Mouse (Mus musculus): ENCODE measurements around the gene Ppa1. TPM values are rescaled to one million over a fixed set of nuclear protein-coding genes. Genes with fewer than 3 reads are reported as not detected.

The Ppa1 gene
- polyA plus RNA-seq, 1 experiment from 2014 or later = 362 TPM

- peaks cover 81% of the 10 kb centered on the region for H3K36me3 ChIP-seq
- H3K9me3 ChIP-seq (replicated peaks) = no peaks in the 10 kb centered on the region
- no peak overlapping the region for H3K27ac ChIP-seq (replicated peaks)
- peaks cover 4% of the 10 kb centered on the region; the same call in 1 of the 2 replicates for H3K4me1 ChIP-seq
- no peaks in the 10 kb centered on the region for H3K27me3 ChIP-seq (ENCODE audit: low read depth, poor library complexity, severe bottlenecking)
- WGBS = 89% methylated on average over 3 of the region's 3 CpGs
- H3K4me3 ChIP-seq = no peak overlapping the region
- no peak for DNase-seq (ENCODE audit: low spot score)
Measured at GRCm38 (mm10) chr10:61655188-61655587, 6.8 kb downstream of the Ppa1 start.

- H3K36me3 ChIP-seq = peaks cover 83% of the 10 kb centered on the region
- 94% methylated on average over 18 of the region's 18 CpGs for WGBS
Measured at GRCm38 (mm10) chr10:61656928-61657882, 8.9 kb downstream of the Ppa1 start.

GRCm38 (mm10) chr10:61657985-61658384 is 9.6 kb downstream of the Ppa1 start:
- DNase-seq (ENCODE audit: low spot score) = peak; percentile 18
- Histone ChIP-seq H3K4me3 (no peak overlapping the region), H3K9me3 (replicated peaks) (no peaks in the 10 kb centered on the region), H3K27ac (replicated peaks) (no peak overlapping the region), H3K36me3 (peaks cover 83% of the 10 kb centered on the region), H3K27me3 (ENCODE audit: low read depth, poor library complexity, severe bottlenecking) (no peaks in the 10 kb centered on the region), H3K4me1 (no peaks in the 10 kb centered on the region)
- 37% methylated on average over 4 of the region's 4 CpGs for WGBS

More at GRCm38 (mm10) chr10:61656928-61657882, 8.9 kb downstream of the Ppa1 start:
- Histone ChIP-seq H3K4me1 (no peaks in the 10 kb centered on the region), H3K4me3 (no peak overlapping the region), H3K9me3 (replicated peaks) (no peaks in the 10 kb centered on the region), H3K27me3 (ENCODE audit: low read depth, poor library complexity, severe bottlenecking) (no peaks in the 10 kb centered on the region), H3K27ac (replicated peaks) (no peak overlapping the region)
- DNase-seq (ENCODE audit: low spot score) = no peak

GRCm38 (mm10) chr10:61661887-61662286 is 13.5 kb downstream of the Ppa1 start:
- no peak for DNase-seq (ENCODE audit: low spot score)
- no peaks in the 10 kb centered on the region for H3K27me3 ChIP-seq (ENCODE audit: low read depth, poor library complexity, severe bottlenecking)
- 81% methylated on average over 8 of the region's 8 CpGs for WGBS
- no peaks in the 10 kb centered on the region for H3K9me3 ChIP-seq (replicated peaks)
- no peak overlapping the region for H3K4me3 ChIP-seq
- no peaks in the 10 kb centered on the region for H3K4me1 ChIP-seq
- H3K36me3 ChIP-seq = peaks cover 88% of the 10 kb centered on the region
- H3K27ac ChIP-seq (replicated peaks) = no peak overlapping the region

- Histone ChIP-seq H3K9me3 (replicated peaks) (no peaks in the 10 kb centered on the region), H3K4me3 (no peak overlapping the region), H3K36me3 (peaks cover 88% of the 10 kb centered on the region), H3K27ac (replicated peaks) (no peak overlapping the region), H3K4me1 (no peaks in the 10 kb centered on the region), H3K27me3 (ENCODE audit: low read depth, poor library complexity, severe bottlenecking) (no peaks in the 10 kb centered on the region)
- DNase-seq (ENCODE audit: low spot score) = no peak
- 86% methylated on average over 10 of the region's 10 CpGs for WGBS
Measured at GRCm38 (mm10) chr10:61662391-61662988, 14.1 kb downstream of the Ppa1 start.

- H3K36me3 ChIP-seq = peaks cover 100% of the 10 kb centered on the region
- no peak overlapping the region for H3K4me3 ChIP-seq
- no peaks in the 10 kb centered on the region for H3K4me1 ChIP-seq
- DNase-seq (ENCODE audit: low spot score) = no peak
- H3K9me3 ChIP-seq (replicated peaks) = no peaks in the 10 kb centered on the region
- 93% methylated on average over 10 of the region's 10 CpGs for WGBS
- no peak overlapping the region for H3K27ac ChIP-seq (replicated peaks)
- no peaks in the 10 kb centered on the region for H3K27me3 ChIP-seq (ENCODE audit: low read depth, poor library complexity, severe bottlenecking)
Measured at GRCm38 (mm10) chr10:61665111-61665510, 16.8 kb downstream of the Ppa1 start.

GRCm38 (mm10) chr10:61665651-61666050 is 17.3 kb downstream of the Ppa1 start:
- no peak overlapping the region for H3K4me3 ChIP-seq
- H3K4me1 ChIP-seq = no peaks in the 10 kb centered on the region
- no peak overlapping the region for H3K27ac ChIP-seq (replicated peaks)
- no peaks in the 10 kb centered on the region for H3K27me3 ChIP-seq (ENCODE audit: low read depth, poor library complexity, severe bottlenecking)
- WGBS = 95% methylated on average over 3 of the region's 3 CpGs
- peaks cover 100% of the 10 kb centered on the region for H3K36me3 ChIP-seq
- no peak for DNase-seq (ENCODE audit: low spot score)
- no peaks in the 10 kb centered on the region for H3K9me3 ChIP-seq (replicated peaks)

- WGBS = 92% methylated on average over 7 of the region's 7 CpGs
- Histone ChIP-seq H3K4me1 (no peaks in the 10 kb centered on the region), H3K27ac (replicated peaks) (no peak overlapping the region), H3K9me3 (replicated peaks) (no peaks in the 10 kb centered on the region), H3K27me3 (ENCODE audit: low read depth, poor library complexity, severe bottlenecking) (no peaks in the 10 kb centered on the region), H3K4me3 (no peak overlapping the region), H3K36me3 (peaks cover 99% of the 10 kb centered on the region)
- no peak for DNase-seq (ENCODE audit: low spot score)
Measured at GRCm38 (mm10) chr10:61669289-61669688, 20.9 kb downstream of the Ppa1 start.

GRCm38 (mm10) chr10:61669896-61670295 is 21.5 kb downstream of the Ppa1 start:
- H3K36me3 ChIP-seq = peaks cover 99% of the 10 kb centered on the region

GRCm38 (mm10) chr10:61670758-61671157 is 22.4 kb downstream of the Ppa1 start:
- peaks cover 96% of the 10 kb centered on the region for H3K36me3 ChIP-seq
- no peak for DNase-seq (ENCODE audit: low spot score)

More at GRCm38 (mm10) chr10:61669896-61670295, 21.5 kb downstream of the Ppa1 start:
- no peak for DNase-seq (ENCODE audit: low spot score)
- H3K4me3 ChIP-seq = no peak overlapping the region
- H3K4me1 ChIP-seq = no peaks in the 10 kb centered on the region
- H3K27me3 ChIP-seq (ENCODE audit: low read depth, poor library complexity, severe bottlenecking) = no peaks in the 10 kb centered on the region
- no peaks in the 10 kb centered on the region for H3K9me3 ChIP-seq (replicated peaks)
- H3K27ac ChIP-seq (replicated peaks) = no peak overlapping the region

GRCm38 (mm10) chr10:61675935-61676334 is 27.6 kb downstream of the Ppa1 start:
- 86% methylated on average over 3 of the region's 3 CpGs for WGBS

More at GRCm38 (mm10) chr10:61670758-61671157, 22.4 kb downstream of the Ppa1 start:
- WGBS = 91% methylated on average over 3 of the region's 3 CpGs
- Histone ChIP-seq H3K9me3 (replicated peaks) (no peaks in the 10 kb centered on the region), H3K4me1 (no peaks in the 10 kb centered on the region), H3K27ac (replicated peaks) (no peak overlapping the region), H3K27me3 (ENCODE audit: low read depth, poor library complexity, severe bottlenecking) (no peaks in the 10 kb centered on the region), H3K4me3 (no peak overlapping the region)

GRCm38 (mm10) chr10:61679545-61679944 is 31.2 kb downstream of the Ppa1 start:
- no peaks in the 10 kb centered on the region for H3K27me3 ChIP-seq (ENCODE audit: low read depth, poor library complexity, severe bottlenecking)
- DNase-seq (ENCODE audit: low spot score) = no peak
- no peaks in the 10 kb centered on the region for H3K9me3 ChIP-seq (replicated peaks)
- 42% methylated on average over 9 of the region's 9 CpGs for WGBS
- peaks cover 19% of the 10 kb centered on the region for H3K36me3 ChIP-seq
- peak overlapping the region; percentile 97 for H3K4me3 ChIP-seq
- peaks cover 22% of the 10 kb centered on the region for H3K4me1 ChIP-seq
- H3K27ac ChIP-seq (replicated peaks) = peak overlapping the region; percentile 93

More at GRCm38 (mm10) chr10:61675935-61676334, 27.6 kb downstream of the Ppa1 start:
- H3K27me3 ChIP-seq (ENCODE audit: low read depth, poor library complexity, severe bottlenecking) = no peaks in the 10 kb centered on the region
- no peak for DNase-seq (ENCODE audit: low spot score)
- peaks cover 13% of the 10 kb centered on the region for H3K4me1 ChIP-seq
- H3K36me3 ChIP-seq = peaks cover 48% of the 10 kb centered on the region
- H3K9me3 ChIP-seq (replicated peaks) = no peaks in the 10 kb centered on the region
- no peak overlapping the region for H3K27ac ChIP-seq (replicated peaks)
- no peak overlapping the region for H3K4me3 ChIP-seq
